Mouse (Mus musculus): Measurements from ENCODE around the gene Plcb4. TPM values are rescaled to one million over a fixed set of nuclear protein-coding genes. Genes with fewer than 3 reads are reported as not detected.

Plcb4 gene
- polyA plus RNA-seq, 1 experiment, result 42.0 TPM

DNA sequence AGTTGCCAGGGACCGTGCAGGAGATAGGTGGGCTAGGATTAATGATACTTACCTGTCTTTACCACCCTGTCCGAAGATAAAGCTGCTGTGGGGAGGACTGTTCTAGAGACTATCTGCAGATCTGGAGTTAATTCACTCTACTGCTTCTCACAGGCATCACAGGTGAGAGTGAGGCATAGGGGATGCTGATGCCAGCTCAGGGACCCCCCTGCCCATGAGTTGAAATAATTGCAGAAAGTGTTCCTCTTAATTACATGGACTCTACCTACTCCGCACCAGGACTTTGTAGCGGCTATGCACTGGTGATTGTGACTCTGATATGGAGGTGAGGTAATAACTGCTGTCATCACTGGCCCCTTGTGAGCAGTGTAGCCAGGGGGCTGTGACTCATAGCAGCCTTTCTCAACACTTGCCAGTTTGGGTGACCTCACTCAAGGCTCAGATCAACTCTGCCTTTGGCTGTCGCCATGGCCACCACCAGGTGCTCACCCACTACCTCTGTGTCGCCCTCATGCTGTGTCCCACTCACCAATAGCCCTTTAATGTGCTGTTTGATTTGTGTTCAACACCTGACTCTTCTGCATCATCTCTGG, 107.8 kb downstream of the Plcb4 start:
- TF ChIP-seq POLR2A (IDR thresholded peaks at IDR 0.05; ENCODE audit: extremely low read depth, insufficient read depth, low read length) (no peak), CTCF (IDR thresholded peaks at IDR 0.05; ENCODE audit: extremely low read depth, insufficient read depth, low read length) (no peak)
- no peak overlapping the region for H3K4me3 ChIP-seq (ENCODE audit: insufficient read depth, low read length)
- H3K4me1 ChIP-seq (ENCODE audit: control insufficient read depth, insufficient read depth, low read length), result no peaks in the 10 kb centered on the region
- no peak overlapping the region for H3K27ac ChIP-seq (ENCODE audit: insufficient read depth, low read length)

DNA sequence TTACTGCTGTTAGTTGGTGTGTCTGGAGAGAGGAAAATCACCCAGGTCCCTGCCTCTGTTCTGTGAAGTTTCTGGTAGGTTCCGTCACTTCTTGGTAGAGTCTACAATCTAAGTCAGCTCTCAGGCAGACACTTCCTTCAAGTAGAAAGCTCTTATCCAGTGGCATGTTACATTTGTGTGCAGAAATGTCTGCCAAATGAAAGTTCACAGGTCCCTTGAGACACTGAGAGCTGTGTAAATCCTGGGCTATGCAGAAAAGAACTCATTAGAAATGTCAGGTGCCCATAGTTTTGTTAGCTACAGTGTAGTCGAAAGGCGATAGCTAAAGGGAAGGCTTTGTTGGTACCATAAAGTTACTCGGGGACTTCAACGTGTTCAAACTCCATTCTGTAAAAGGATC, 108.7 kb downstream of the Plcb4 start:
- no peak for TF ChIP-seq CTCF (IDR thresholded peaks at IDR 0.05; ENCODE audit: extremely low read depth, insufficient read depth, low read length)
- no peak for TF ChIP-seq POLR2A (IDR thresholded peaks at IDR 0.05; ENCODE audit: extremely low read depth, insufficient read depth, low read length)

DNA sequence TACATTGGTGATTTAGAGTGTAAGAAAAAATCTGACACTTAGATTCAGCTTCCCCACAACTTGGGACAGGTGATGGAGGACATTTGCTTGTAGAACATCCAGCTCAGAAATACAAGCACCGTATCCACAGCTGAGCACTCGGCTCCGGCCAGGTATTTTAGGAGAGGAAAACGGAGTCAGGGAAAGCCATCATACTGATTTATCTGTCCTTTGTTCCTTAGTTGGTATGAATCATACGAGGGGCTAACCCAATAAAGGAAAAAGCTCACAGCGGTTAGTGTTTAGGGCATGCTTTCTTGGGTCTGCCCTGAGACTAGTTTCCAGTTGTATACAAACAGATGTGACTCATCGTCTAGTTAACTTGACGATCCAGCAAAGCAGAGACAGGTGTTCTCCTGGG, 110.9 kb downstream of the Plcb4 start:
- Histone ChIP-seq H3K4me1 (ENCODE audit: control insufficient read depth, insufficient read depth, low read length) (no peaks in the 10 kb centered on the region), H3K27ac (ENCODE audit: insufficient read depth, low read length) (no peak overlapping the region), H3K4me3 (ENCODE audit: insufficient read depth, low read length) (no peak overlapping the region)
- no peak for TF ChIP-seq CTCF (IDR thresholded peaks at IDR 0.05; ENCODE audit: extremely low read depth, insufficient read depth, low read length)
- TF ChIP-seq POLR2A (IDR thresholded peaks at IDR 0.05; ENCODE audit: extremely low read depth, insufficient read depth, low read length), result no peak

More for the DNA sequence above, 108.7 kb downstream of the Plcb4 start:
- H3K4me3 ChIP-seq (ENCODE audit: insufficient read depth, low read length), result no peak overlapping the region
- H3K4me1 ChIP-seq (ENCODE audit: control insufficient read depth, insufficient read depth, low read length), result no peaks in the 10 kb centered on the region
- H3K27ac ChIP-seq (ENCODE audit: insufficient read depth, low read length), result no peak overlapping the region

- TF ChIP-seq CTCF (IDR thresholded peaks at IDR 0.05; ENCODE audit: extremely low read depth, insufficient read depth, low read length) (no peak), POLR2A (IDR thresholded peaks at IDR 0.05; ENCODE audit: extremely low read depth, insufficient read depth, low read length) (no peak)
- Histone ChIP-seq H3K4me3 (ENCODE audit: insufficient read depth, low read length) (no peak overlapping the region), H3K4me1 (ENCODE audit: control insufficient read depth, insufficient read depth, low read length) (no peaks in the 10 kb centered on the region), H3K27ac (ENCODE audit: insufficient read depth, low read length) (no peak overlapping the region)
These were observed 111.4 kb downstream of the Plcb4 start for GRCm38 (mm10) chr2:135770226-135770625.

- TF ChIP-seq CTCF (IDR thresholded peaks at IDR 0.05; ENCODE audit: extremely low read depth, insufficient read depth, low read length) (no peak), POLR2A (IDR thresholded peaks at IDR 0.05; ENCODE audit: extremely low read depth, insufficient read depth, low read length) (no peak)
- H3K27ac ChIP-seq (ENCODE audit: insufficient read depth, low read length), result no peak overlapping the region
- H3K4me3 ChIP-seq (ENCODE audit: insufficient read depth, low read length), result no peak overlapping the region
- H3K4me1 ChIP-seq (ENCODE audit: control insufficient read depth, insufficient read depth, low read length), result no peaks in the 10 kb centered on the region
These were observed 114.6 kb downstream of the Plcb4 start for GRCm38 (mm10) chr2:135773194-135773972.

DNA sequence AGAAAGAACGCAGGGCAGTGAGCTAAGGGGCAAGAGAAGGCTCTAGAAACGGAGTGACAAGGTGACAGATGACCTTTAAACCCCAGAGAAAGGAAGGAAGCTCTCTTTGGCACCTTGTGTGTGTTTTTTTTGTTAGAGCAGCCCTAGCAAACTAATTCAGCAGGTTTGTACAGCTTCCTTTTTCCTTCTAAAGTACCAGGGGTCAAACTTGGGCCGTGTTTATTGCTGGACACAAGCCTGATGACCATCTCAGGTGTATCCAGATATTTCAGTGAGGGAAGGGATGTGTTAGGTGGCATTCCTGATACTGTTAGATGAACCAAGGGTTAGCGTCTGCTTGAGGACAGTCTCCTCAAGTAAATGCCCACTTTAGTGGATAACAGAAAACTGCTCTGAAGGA, 116.2 kb downstream of the Plcb4 start:
- H3K4me3 ChIP-seq (ENCODE audit: insufficient read depth, low read length), result no peak overlapping the region
- H3K27ac ChIP-seq (ENCODE audit: insufficient read depth, low read length), result no peak overlapping the region
- H3K4me1 ChIP-seq (ENCODE audit: control insufficient read depth, insufficient read depth, low read length), result no peaks in the 10 kb centered on the region
- TF ChIP-seq CTCF (IDR thresholded peaks at IDR 0.05; ENCODE audit: extremely low read depth, insufficient read depth, low read length), result no peak

GRCm38 (mm10) chr2:135776131-135776775, 117.4 kb downstream of the Plcb4 start:
- no peak overlapping the region for H3K27ac ChIP-seq (ENCODE audit: insufficient read depth, low read length)
- no peak for TF ChIP-seq CTCF (IDR thresholded peaks at IDR 0.05; ENCODE audit: extremely low read depth, insufficient read depth, low read length)
- TF ChIP-seq POLR2A (IDR thresholded peaks at IDR 0.05; ENCODE audit: extremely low read depth, insufficient read depth, low read length), result no peak
- no peaks in the 10 kb centered on the region for H3K4me1 ChIP-seq (ENCODE audit: control insufficient read depth, insufficient read depth, low read length)
- no peak overlapping the region for H3K4me3 ChIP-seq (ENCODE audit: insufficient read depth, low read length)

DNA sequence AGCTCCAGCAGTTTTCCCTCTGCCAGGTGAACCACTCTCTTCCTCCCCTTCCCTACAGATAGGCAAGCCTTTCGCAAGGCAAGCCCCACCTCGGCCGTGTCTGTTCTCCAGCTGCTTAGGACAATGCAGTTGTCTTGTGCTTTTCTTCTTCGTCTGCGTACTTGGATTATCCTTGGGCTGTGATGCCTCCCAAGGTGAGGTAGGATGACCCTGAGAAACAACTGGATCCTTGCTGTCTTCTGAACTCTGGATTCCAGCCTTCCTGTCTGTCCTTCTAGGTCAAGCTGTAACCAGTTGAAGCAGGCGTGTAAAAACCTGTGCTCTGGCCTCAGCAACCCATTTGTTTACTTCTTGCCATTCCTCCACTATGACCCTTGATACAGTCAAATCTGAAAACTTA, 122.6 kb downstream of the Plcb4 start:
- TF ChIP-seq CTCF (IDR thresholded peaks at IDR 0.05; ENCODE audit: extremely low read depth, insufficient read depth, low read length), result no peak
- no peak for TF ChIP-seq POLR2A (IDR thresholded peaks at IDR 0.05; ENCODE audit: extremely low read depth, insufficient read depth, low read length)
- Histone ChIP-seq H3K4me3 (ENCODE audit: insufficient read depth, low read length) (no peak overlapping the region), H3K27ac (ENCODE audit: insufficient read depth, low read length) (no peak overlapping the region), H3K4me1 (ENCODE audit: control insufficient read depth, insufficient read depth, low read length) (no peaks in the 10 kb centered on the region)

- H3K4me3 ChIP-seq (ENCODE audit: insufficient read depth, low read length), result no peak overlapping the region
- TF ChIP-seq CTCF (IDR thresholded peaks at IDR 0.05; ENCODE audit: extremely low read depth, insufficient read depth, low read length), result no peak
- no peak for TF ChIP-seq POLR2A (IDR thresholded peaks at IDR 0.05; ENCODE audit: extremely low read depth, insufficient read depth, low read length)
- no peaks in the 10 kb centered on the region for H3K4me1 ChIP-seq (ENCODE audit: control insufficient read depth, insufficient read depth, low read length)
- H3K27ac ChIP-seq (ENCODE audit: insufficient read depth, low read length), result no peak overlapping the region
These were observed 128.6 kb downstream of the Plcb4 start for GRCm38 (mm10) chr2:135787415-135787814.

DNA sequence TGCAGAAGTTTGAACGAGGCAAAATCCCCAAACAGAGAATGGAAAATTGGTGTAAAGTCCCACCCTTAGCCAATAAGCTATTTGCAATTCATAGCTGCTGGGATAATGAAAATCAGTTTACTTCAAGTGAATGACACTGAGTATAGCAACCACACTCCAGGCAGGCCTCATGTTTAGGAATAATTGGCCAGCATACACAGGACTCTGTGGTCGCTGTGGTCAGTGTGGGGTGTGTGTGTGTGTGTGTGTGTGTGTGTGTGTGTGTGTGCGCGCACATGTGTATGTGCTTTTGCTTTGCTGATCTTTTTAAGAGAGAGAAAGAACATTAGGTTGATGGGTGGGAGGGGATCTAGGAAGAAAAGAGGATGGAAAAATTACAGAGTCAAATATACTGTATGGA, 134.1 kb downstream of the Plcb4 start:
- Histone ChIP-seq H3K27ac (ENCODE audit: insufficient read depth, low read length) (no peak overlapping the region), H3K4me3 (ENCODE audit: insufficient read depth, low read length) (no peak overlapping the region), H3K4me1 (ENCODE audit: control insufficient read depth, insufficient read depth, low read length) (no peaks in the 10 kb centered on the region)
- TF ChIP-seq POLR2A (IDR thresholded peaks at IDR 0.05; ENCODE audit: extremely low read depth, insufficient read depth, low read length) (no peak), CTCF (IDR thresholded peaks at IDR 0.05; ENCODE audit: extremely low read depth, insufficient read depth, low read length) (no peak)
